Mouse (Mus musculus) neural tube, embryonic 15.5 days (tissue): Measurements from ENCODE around the gene Ranbp3. TPM values are rescaled to one million over a fixed set of nuclear protein-coding genes. Genes with fewer than 3 reads are reported as not detected.

Source experiments
- ATAC-seq: fragments of 200-750 bp; cut with Nextera tagmentation; 2 replicates; pipeline ENCODE4 v1.8.0; 2017; ENCODE audit warnings: mild to moderate bottlenecking, moderate TSS enrichment, moderate library complexity; ENCODE audit not compliant: low FRiP score
- H3K27ac ChIP-seq: fragments of 300-500 bp; sonication (generic); replicated peaks from 2 replicates; pipeline ENCODE4 v1.5.1; 2015; ENCODE audit warnings: mild to moderate bottlenecking, inconsistent platforms
- H3K27me3 ChIP-seq: fragments of 300-500 bp; sonication (generic); replicated peaks from 2 replicates; pipeline ENCODE4 v1.6.1; 2015; ENCODE audit warnings: inconsistent platforms
- H3K36me3 ChIP-seq: fragments of 300-500 bp; sonication (generic); 2 replicates; pipeline ENCODE4 v1.6.1; 2015; ENCODE audit warnings: inconsistent platforms
- H3K4me1 ChIP-seq: fragments of 300-500 bp; sonication (generic); 2 replicates; pipeline ENCODE4 v1.6.1; 2015; ENCODE audit warnings: inconsistent platforms
- H3K4me2 ChIP-seq: fragments of 300-500 bp; sonication (generic); 2 replicates; pipeline ENCODE4 v1.6.1; 2015; ENCODE audit warnings: inconsistent platforms, mild to moderate bottlenecking, moderate library complexity
- H3K4me3 ChIP-seq: fragments of 300-500 bp; sonication (generic); replicated peaks from 2 replicates; pipeline ENCODE4 v1.5.1; 2015; ENCODE audit warnings: mild to moderate bottlenecking, inconsistent platforms
- H3K9ac ChIP-seq: fragments of 300-500 bp; sonication (generic); replicated peaks from 2 replicates; pipeline ENCODE4 v1.6.1; 2015; ENCODE audit warnings: mild to moderate bottlenecking, inconsistent platforms
- H3K9me3 ChIP-seq: fragments of 300-500 bp; sonication (generic); replicated peaks from 2 replicates; pipeline ENCODE4 v1.6.1; 2016; ENCODE audit warnings: inconsistent platforms
- WGBS: fragments of 180-500 bp; shearing (Covaris S2); methylation state at CpG from one replicate; pipeline ENCODE4 v1.1.7; 2015; ENCODE audit warnings: mixed read lengths; 5-methylcytosine and 5-hydroxymethylcytosine counted together
- polyA plus RNA-seq: library from polyadenylated mRNA; unstranded; fragments of >200 nt; fragmentation: Nextera tagmentation; extraction: Ambion mirVana; gene quantifications from 2 replicates; pipeline ENCODE4 v1.2.1, GENCODE M21; 2015

Gene Ranbp3
- polyA plus RNA-seq, 1 experiment from 2014 or later = 94.2 TPM

DNA sequence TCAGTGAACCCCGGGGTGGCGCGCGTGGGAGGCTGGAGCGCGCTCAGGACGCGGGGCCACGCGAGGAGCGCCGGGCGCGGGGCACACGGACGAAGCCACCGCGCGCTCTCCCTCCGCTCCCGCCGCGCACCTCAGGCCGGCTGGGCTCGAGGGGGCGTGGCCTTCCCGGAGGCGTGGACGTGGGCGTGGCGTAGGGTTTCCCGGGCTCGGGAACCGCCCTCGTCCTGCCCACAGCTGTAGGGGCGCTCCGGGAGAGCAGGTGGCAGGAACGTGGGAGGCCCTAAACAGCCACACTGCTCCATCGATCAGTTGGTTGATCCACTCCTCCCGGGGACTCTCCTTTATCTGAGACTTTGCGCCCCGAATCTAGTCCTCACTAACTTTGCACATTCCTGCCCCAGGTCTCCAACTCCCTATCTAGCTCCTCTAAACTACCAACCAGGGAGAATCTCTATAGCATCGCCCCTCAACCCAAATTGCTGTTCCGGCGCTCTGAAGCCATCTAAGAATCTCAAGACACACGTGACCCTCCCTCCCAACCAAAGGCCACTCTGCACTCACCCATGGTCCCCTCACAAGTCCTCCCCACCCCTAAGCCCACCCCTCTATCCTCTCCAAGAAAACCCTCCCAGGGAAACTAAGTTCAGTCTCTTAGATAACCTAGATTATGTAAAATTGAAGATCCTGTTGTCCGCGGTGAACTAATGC lies 84.5 kb downstream of the Ranbp3 start, which contains the start of gene Nrtn:
Gene Nrtn (minus strand): TSS at position 115 of the 708 bp plus-strand sequence.
- WGBS = under 1% methylated on average over 41 of the region's 48 CpGs
- Histone ChIP-seq H3K4me2 (peak within 1 kb of the TSS; percentile 79), H3K4me3 (peak within 1 kb of the TSS; percentile 41), H3K4me1 (peaks cover 34% of the 10 kb centered on the region), H3K9me3 (no peaks in the 10 kb centered on the region), H3K27me3 (peaks cover 80% of the 10 kb centered on the region), H3K36me3 (no peaks in the 10 kb centered on the region), H3K9ac (peak within 1 kb of the TSS; percentile 43), H3K27ac (no peak within 1 kb of the TSS)
- peak; percentile 9; the same call in 1 of the 2 replicates for ATAC-seq

DNA sequence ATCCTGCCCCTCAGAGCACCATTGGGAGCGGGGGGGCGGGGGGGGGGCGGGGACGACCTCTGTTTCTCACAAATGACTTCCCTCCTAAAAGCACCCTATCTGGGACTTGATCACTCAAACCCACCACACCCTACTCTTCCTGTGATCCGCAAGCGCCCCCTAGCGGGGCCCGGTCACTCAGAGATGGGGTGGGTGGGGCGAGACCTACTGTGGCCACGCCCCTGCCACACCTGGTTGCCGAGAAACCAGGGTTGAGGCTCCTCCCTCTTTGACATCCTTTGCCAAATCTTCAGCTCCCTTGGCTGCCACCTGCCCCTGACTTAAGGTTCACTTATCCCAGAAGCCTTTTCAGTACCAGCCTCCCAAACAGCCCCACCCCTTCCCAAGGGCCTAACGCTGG lies 85.0 kb downstream of the Ranbp3 start:
- ATAC-seq = no peak
- H3K4me3 ChIP-seq = no peak overlapping the region
- no peak overlapping the region for H3K27ac ChIP-seq
- 7% methylated on average over 12 of the region's 12 CpGs for WGBS
- no peaks in the 10 kb centered on the region for H3K36me3 ChIP-seq
- no peak overlapping the region for H3K9ac ChIP-seq
- H3K4me1 ChIP-seq = peaks cover 39% of the 10 kb centered on the region
- peak overlapping the region; percentile 79 for H3K4me2 ChIP-seq
- peaks cover 74% of the 10 kb centered on the region for H3K27me3 ChIP-seq
- no peaks in the 10 kb centered on the region for H3K9me3 ChIP-seq

GRCm38 (mm10) chr17:56759261-56759660 lies 86.2 kb downstream of the Ranbp3 start:
- H3K36me3 ChIP-seq = no peaks in the 10 kb centered on the region
- no peak overlapping the region for H3K27ac ChIP-seq
- no peak overlapping the region for H3K9ac ChIP-seq
- H3K27me3 ChIP-seq = peaks cover 63% of the 10 kb centered on the region
- H3K4me1 ChIP-seq = peaks cover 49% of the 10 kb centered on the region
- ATAC-seq = no peak
- H3K4me3 ChIP-seq = no peak overlapping the region
- H3K9me3 ChIP-seq = no peaks in the 10 kb centered on the region
- H3K4me2 ChIP-seq = no peak overlapping the region
- 41% methylated on average over 7 of the region's 7 CpGs for WGBS

- ATAC-seq = no peak
- H3K4me1 ChIP-seq = peaks cover 53% of the 10 kb centered on the region
- H3K36me3 ChIP-seq = no peaks in the 10 kb centered on the region
- no peak overlapping the region for H3K9ac ChIP-seq
- H3K9me3 ChIP-seq = no peaks in the 10 kb centered on the region
- H3K4me2 ChIP-seq = peak overlapping the region; percentile 87; the same call in 1 of the 2 replicates
- H3K27ac ChIP-seq = no peak overlapping the region
- 65% methylated on average over 3 of the region's 3 CpGs for WGBS
- peaks cover 45% of the 10 kb centered on the region for H3K27me3 ChIP-seq
- H3K4me3 ChIP-seq = no peak overlapping the region
These were observed 88.0 kb downstream of the Ranbp3 start for GRCm38 (mm10) chr17:56761077-56761476.

Other genes starting within 250 kb of the Ranbp3 start
- gene Ptprs, start 196.8 kb upstream of the Ranbp3 start, polyA plus RNA-seq = 206 and 247 TPM in 2 replicates
- gene Znrf4, start 160.9 kb upstream of the Ranbp3 start, polyA plus RNA-seq = not detected in 2 replicates
- 0.95 and 1.4 TPM in 2 replicates for gene Gm20219, start 118.9 kb upstream of the Ranbp3 start, polyA plus RNA-seq
- gene Safb2, start 88.7 kb upstream of the Ranbp3 start, polyA plus RNA-seq = 73.4 and 76.5 TPM in 2 replicates
- gene Safb, start 88.5 kb upstream of the Ranbp3 start, polyA plus RNA-seq = 95.9 and 103 TPM in 2 replicates
- 205 and 212 TPM in 2 replicates for gene 2410015M20Rik, start 63.5 kb upstream of the Ranbp3 start, polyA plus RNA-seq
- gene Rpl36, start 59.9 kb upstream of the Ranbp3 start, polyA plus RNA-seq = 1,028 and 1,172 TPM in 2 replicates
- 43.3 and 47.2 TPM in 2 replicates for gene Lonp1, start 46.4 kb upstream of the Ranbp3 start, polyA plus RNA-seq
- gene Catsperd, start 45.2 kb upstream of the Ranbp3 start, polyA plus RNA-seq = 1.4 and 1.6 TPM in 2 replicates
- 639 and 709 TPM in 2 replicates for gene Ndufa11, start 44.5 kb downstream of the Ranbp3 start, polyA plus RNA-seq
- gene Vmac, start 44.7 kb downstream of the Ranbp3 start, polyA plus RNA-seq = 13.8 and 18.1 TPM in 2 replicates
- gene Nrtn, start 84.2 kb downstream of the Ranbp3 start, polyA plus RNA-seq = 2.7 and 5.3 TPM in 2 replicates
- 86.4 and 97.6 TPM in 2 replicates for gene Dus3l, start 91.5 kb downstream of the Ranbp3 start, polyA plus RNA-seq
- 0.87 and 0.93 TPM in 2 replicates for gene Prr22, start 97.0 kb downstream of the Ranbp3 start, polyA plus RNA-seq
- gene Rfx2, start 157.7 kb downstream of the Ranbp3 start, polyA plus RNA-seq = 5.1 and 5.3 TPM in 2 replicates
- gene Acsbg2, start 201.2 kb downstream of the Ranbp3 start, polyA plus RNA-seq = not detected in 2 replicates
- 0.41 and 0.49 TPM in 2 replicates for gene 1700061G19Rik, start 202.2 kb downstream of the Ranbp3 start, polyA plus RNA-seq